Mouse (Mus musculus) liver, adult 2 months (tissue): ENCODE measurements around the gene 1700030J22Rik.
A peak's percentile ranks its signal among the peaks of the same experiment; 100 is the strongest.

ENCODE experiments used
- CTCF ChIP-seq: fragments of 200-500 bp; IDR thresholded peaks from 2 replicates; pipeline ENCODE4 v1.5.1; 2011; ENCODE audit warnings: low read depth, low read length, control low read depth
- POLR2A ChIP-seq: fragments of 200-500 bp; IDR thresholded peaks from 2 replicates; pipeline ENCODE4 v1.6.1; 2011; ENCODE audit warnings: low read length, control low read depth; ENCODE audit not compliant: insufficient read depth; ENCODE audit errors: extremely low read depth

GRCm38 (mm10) chr8:116978631-116979256, at the start of gene 1700030J22Rik:
- TF ChIP-seq CTCF (peak; percentile 60), POLR2A (no peak)
